Mouse (Mus musculus): ENCODE results near the gene Ankrd36. TPM values are rescaled to one million over a fixed set of nuclear protein-coding genes. Genes with fewer than 3 reads are reported as not detected.

Gene Ankrd36
- polyA plus RNA-seq, 1 experiment from 2014 or later, result 0.09 TPM

- H3K4me3 ChIP-seq, result no peak overlapping the region
- peaks cover 17% of the 10 kb centered on the region for H3K36me3 ChIP-seq
- peaks cover 14% of the 10 kb centered on the region for H3K4me1 ChIP-seq
- ATAC-seq (ENCODE audit: borderline replicate concordance, extremely low read depth, low FRiP score, low TSS enrichment), result no peak; the same call in 1 of the 2 replicates
- 96% methylated on average over 1 of the region's 1 CpGs for WGBS
- no peak overlapping the region for H3K4me2 ChIP-seq
- no peaks in the 10 kb centered on the region for H3K27me3 ChIP-seq
- H3K9ac ChIP-seq, result no peak overlapping the region
- no peaks in the 10 kb centered on the region for H3K9me3 ChIP-seq
- no peak overlapping the region for H3K27ac ChIP-seq
These were observed 132.3 kb downstream of the Ankrd36 start for GRCm38 (mm10) chr11:5701821-5702220.

- H3K9me3 ChIP-seq, result no peaks in the 10 kb centered on the region
- H3K9ac ChIP-seq, result no peak overlapping the region
- H3K4me1 ChIP-seq, result peaks cover 14% of the 10 kb centered on the region
- peaks cover 17% of the 10 kb centered on the region for H3K36me3 ChIP-seq
- no peak overlapping the region for H3K4me3 ChIP-seq
- no peak overlapping the region for H3K27ac ChIP-seq
- H3K27me3 ChIP-seq, result no peaks in the 10 kb centered on the region
- no peak for ATAC-seq (ENCODE audit: borderline replicate concordance, extremely low read depth, low FRiP score, low TSS enrichment)
- 66% methylated on average over 5 of the region's 5 CpGs for WGBS
- no peak overlapping the region for H3K4me2 ChIP-seq
These were observed 132.9 kb downstream of the Ankrd36 start for GRCm38 (mm10) chr11:5702271-5702956.

GRCm38 (mm10) chr11:5702957-5703332 is 133.5 kb downstream of the Ankrd36 start:
- Histone ChIP-seq H3K36me3 (peaks cover 17% of the 10 kb centered on the region), H3K4me2 (no peak overlapping the region), H3K27ac (no peak overlapping the region), H3K27me3 (no peaks in the 10 kb centered on the region), H3K9ac (no peak overlapping the region), H3K4me3 (no peak overlapping the region), H3K4me1 (peaks cover 14% of the 10 kb centered on the region), H3K9me3 (no peaks in the 10 kb centered on the region)
- no peak for ATAC-seq (ENCODE audit: borderline replicate concordance, extremely low read depth, low FRiP score, low TSS enrichment)
- WGBS, result 89% methylated on average over 6 of the region's 6 CpGs

DNA sequence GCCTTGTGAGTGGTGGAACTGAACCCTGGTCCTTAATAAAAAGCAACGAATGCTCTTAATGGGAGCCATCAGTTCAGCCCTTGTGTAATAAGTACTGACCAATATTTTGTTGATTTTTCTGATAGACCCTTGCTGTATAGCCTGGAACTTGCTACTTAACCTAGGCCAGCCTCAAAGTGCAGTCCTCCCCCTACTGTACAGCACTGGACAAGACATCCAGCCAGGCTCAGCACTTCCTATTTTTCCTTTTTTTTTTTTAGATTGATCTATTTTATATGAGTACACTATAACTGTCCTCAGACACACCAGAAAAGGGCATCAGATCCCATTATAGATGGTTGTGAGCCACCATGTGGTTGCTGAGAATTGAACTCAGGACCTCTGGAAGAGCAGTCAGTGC is 133.9 kb downstream of the Ankrd36 start:
- 80% methylated on average over 1 of the region's 1 CpGs for WGBS
- Histone ChIP-seq H3K27ac (no peak overlapping the region), H3K9ac (no peak overlapping the region), H3K9me3 (no peaks in the 10 kb centered on the region), H3K4me3 (no peak overlapping the region), H3K4me1 (peaks cover 14% of the 10 kb centered on the region), H3K27me3 (no peaks in the 10 kb centered on the region), H3K4me2 (no peak overlapping the region), H3K36me3 (peaks cover 17% of the 10 kb centered on the region)
- ATAC-seq (ENCODE audit: borderline replicate concordance, extremely low read depth, low FRiP score, low TSS enrichment), result no peak

DNA sequence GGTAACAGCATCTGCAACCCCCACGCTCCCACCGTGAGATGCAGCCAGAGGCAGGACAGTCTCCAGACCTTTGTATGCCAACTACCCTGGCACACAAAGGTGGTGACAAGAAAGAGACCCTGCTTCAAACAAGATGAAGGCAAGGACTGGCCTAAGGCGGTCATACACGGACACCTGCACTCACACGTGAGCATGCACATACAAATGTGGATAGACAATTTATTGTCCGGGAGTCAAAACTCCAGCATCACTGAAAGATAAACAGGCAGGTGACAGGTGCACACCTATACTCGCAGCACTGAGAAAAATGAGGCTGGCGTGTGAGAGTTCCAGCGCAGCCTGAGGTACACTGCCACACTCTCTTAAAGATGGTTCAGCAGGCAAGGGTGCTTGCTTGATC is 136.5 kb downstream of the Ankrd36 start:
- Histone ChIP-seq H3K9ac (0 out of 2 replicates have a peak overlapping the region, but pooled peaks have one; percentile 88), H3K27ac (no peak overlapping the region), H3K27me3 (no peaks in the 10 kb centered on the region), H3K36me3 (peaks cover 17% of the 10 kb centered on the region), H3K4me2 (peak overlapping the region; percentile 72), H3K9me3 (no peaks in the 10 kb centered on the region), H3K4me3 (peak overlapping the region; percentile 87; the same call in 1 of the 2 replicates), H3K4me1 (peaks cover 14% of the 10 kb centered on the region)
- no peak for ATAC-seq (ENCODE audit: borderline replicate concordance, extremely low read depth, low FRiP score, low TSS enrichment)
- WGBS, result 87% methylated on average over 9 of the region's 9 CpGs

GRCm38 (mm10) chr11:5706874-5707529 is 137.5 kb downstream of the Ankrd36 start:
- Histone ChIP-seq H3K4me3 (peak overlapping the region; percentile 87), H3K36me3 (peaks cover 17% of the 10 kb centered on the region), H3K4me2 (peak overlapping the region; percentile 72), H3K27ac (peak overlapping the region; percentile 68), H3K4me1 (peaks cover 14% of the 10 kb centered on the region), H3K9ac (peak overlapping the region; percentile 88), H3K9me3 (no peaks in the 10 kb centered on the region), H3K27me3 (no peaks in the 10 kb centered on the region)
- peak; percentile 75 for ATAC-seq (ENCODE audit: borderline replicate concordance, extremely low read depth, low FRiP score, low TSS enrichment)
- WGBS, result under 1% methylated on average over 43 of the region's 43 CpGs

DNA sequence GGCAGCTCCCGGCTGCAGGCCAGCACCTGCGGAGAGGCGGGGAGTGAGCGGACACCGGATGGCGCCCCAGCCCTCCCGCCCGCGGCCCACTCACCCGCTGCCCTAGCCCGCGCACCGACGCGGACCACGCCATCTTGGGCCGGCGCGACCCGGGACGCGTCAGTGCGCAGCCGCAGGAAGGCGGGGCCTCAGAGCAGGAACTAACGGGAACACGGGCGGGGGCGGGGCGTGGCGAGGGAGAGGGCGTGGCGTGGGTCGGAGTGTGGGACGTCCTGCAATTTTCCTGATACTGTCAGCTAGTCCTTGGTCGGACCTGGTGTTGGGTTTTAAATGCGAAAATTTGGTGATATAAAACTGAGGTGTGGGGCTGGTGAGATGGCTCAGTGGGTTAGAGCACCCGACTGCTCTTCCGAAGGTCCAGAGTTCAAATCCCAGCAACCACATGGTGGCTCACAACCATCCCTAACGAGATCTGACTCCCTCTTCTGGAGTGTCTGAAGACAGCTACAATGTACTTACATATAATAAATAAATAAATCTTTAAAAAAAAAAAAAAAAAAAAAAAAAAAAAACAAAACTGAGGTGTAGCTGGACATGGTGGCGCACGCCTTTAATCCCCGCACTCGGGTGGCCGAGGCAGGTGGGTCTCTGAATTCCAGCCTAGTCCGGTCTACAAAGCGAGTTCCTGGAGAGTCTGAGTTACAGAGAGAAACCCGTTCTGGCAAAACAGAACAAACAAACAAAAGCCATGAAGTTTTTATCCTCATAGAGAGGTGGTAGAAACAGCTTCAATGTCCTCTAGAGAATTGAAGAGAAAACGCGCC is 138.3 kb downstream of the Ankrd36 start:
- Histone ChIP-seq H3K9me3 (no peaks in the 10 kb centered on the region), H3K27me3 (no peaks in the 10 kb centered on the region)

GRCm38 (mm10) chr11:5715179-5715578 is 145.7 kb downstream of the Ankrd36 start:
- Histone ChIP-seq H3K27ac (no peak overlapping the region), H3K9me3 (no peaks in the 10 kb centered on the region), H3K27me3 (no peaks in the 10 kb centered on the region), H3K4me2 (no peak overlapping the region), H3K4me1 (no peaks in the 10 kb centered on the region), H3K4me3 (no peak overlapping the region), H3K36me3 (peaks cover 39% of the 10 kb centered on the region), H3K9ac (no peak overlapping the region)
- WGBS, result 82% methylated on average over 9 of the region's 9 CpGs
- no peak for ATAC-seq (ENCODE audit: borderline replicate concordance, extremely low read depth, low FRiP score, low TSS enrichment)

More for the DNA sequence above, 138.3 kb downstream of the Ankrd36 start:
- Histone ChIP-seq H3K36me3 (peaks cover 17% of the 10 kb centered on the region), H3K27ac (peak overlapping the region; percentile 68), H3K9ac (peak overlapping the region; percentile 88), H3K4me1 (peaks cover 14% of the 10 kb centered on the region), H3K4me3 (peak overlapping the region; percentile 87), H3K4me2 (peak overlapping the region; percentile 72)
- 15% methylated on average over 47 of the region's 50 CpGs for WGBS
- ATAC-seq (ENCODE audit: borderline replicate concordance, extremely low read depth, low FRiP score, low TSS enrichment), result peak; percentile 96

DNA sequence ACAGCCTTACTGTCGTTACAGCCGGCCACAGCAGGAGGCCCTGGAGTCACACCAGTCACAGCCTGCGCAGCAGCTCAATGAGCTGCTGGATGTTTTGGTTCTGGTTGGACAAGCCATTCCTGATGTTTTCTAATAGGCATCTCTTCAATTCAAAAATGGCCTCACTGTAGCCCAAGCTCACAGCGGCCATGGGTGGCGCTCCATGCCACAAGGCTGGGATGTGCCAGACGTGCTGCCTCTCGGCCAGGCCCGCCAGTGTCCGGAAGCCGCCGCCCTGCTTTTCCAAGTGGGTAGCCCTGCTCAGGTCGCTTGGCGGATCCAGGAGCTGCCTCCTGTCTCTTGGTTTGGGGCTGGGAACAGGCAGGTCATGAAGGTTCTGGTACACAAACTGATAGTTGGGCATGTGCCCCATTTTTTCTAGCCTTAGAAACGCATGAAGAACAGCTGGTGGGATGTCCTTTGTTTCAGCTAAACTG is 146.2 kb downstream of the Ankrd36 start, which contains the start of gene Mrps24:
Gene Mrps24, minus strand, starts transcription at position 51 of the 476 bp plus-strand sequence.
- H3K27ac ChIP-seq, result no peak within 1 kb of the TSS
- WGBS, result 80% methylated on average over 14 of the region's 14 CpGs
- no peaks in the 10 kb centered on the region for H3K9me3 ChIP-seq
- H3K36me3 ChIP-seq, result peaks cover 39% of the 10 kb centered on the region
- H3K9ac ChIP-seq, result no peak within 1 kb of the TSS
- H3K4me2 ChIP-seq, result no peak within 1 kb of the TSS
- H3K4me1 ChIP-seq, result no peaks in the 10 kb centered on the region
- no peaks in the 10 kb centered on the region for H3K27me3 ChIP-seq
- ATAC-seq (ENCODE audit: borderline replicate concordance, extremely low read depth, low FRiP score, low TSS enrichment), result no peak
- H3K4me3 ChIP-seq, result no peak within 1 kb of the TSS

DNA sequence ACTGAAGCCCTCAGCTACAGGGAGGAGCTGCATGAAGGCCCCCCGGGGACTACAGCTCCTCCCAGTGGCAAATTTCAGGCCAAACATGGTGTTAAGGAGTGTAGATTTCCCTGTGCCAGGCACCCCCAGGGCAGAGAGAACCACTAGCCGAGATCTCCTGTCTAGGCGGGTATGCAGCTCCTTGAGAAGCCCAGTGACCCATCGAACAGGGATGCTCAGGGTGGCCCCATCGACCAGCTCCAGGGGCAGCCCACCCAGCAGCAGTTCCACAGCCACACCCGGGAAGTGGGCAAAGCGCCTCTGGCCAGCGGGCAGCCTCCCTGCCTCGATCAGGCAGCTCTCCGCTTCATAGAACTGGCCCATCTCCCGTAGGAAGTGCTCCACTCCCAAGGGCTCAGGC is 146.8 kb downstream of the Ankrd36 start:
- H3K27me3 ChIP-seq, result no peaks in the 10 kb centered on the region
- H3K36me3 ChIP-seq, result peaks cover 39% of the 10 kb centered on the region
- no peak overlapping the region for H3K4me3 ChIP-seq
- no peaks in the 10 kb centered on the region for H3K9me3 ChIP-seq
- no peaks in the 10 kb centered on the region for H3K4me1 ChIP-seq
- no peak for ATAC-seq (ENCODE audit: borderline replicate concordance, extremely low read depth, low FRiP score, low TSS enrichment)
- no peak overlapping the region for H3K9ac ChIP-seq
- H3K27ac ChIP-seq, result no peak overlapping the region
- 81% methylated on average over 11 of the region's 11 CpGs for WGBS
- H3K4me2 ChIP-seq, result no peak overlapping the region

GRCm38 (mm10) chr11:5716938-5717705 is 147.6 kb downstream of the Ankrd36 start:
- Histone ChIP-seq H3K4me1 (no peaks in the 10 kb centered on the region), H3K36me3 (peaks cover 44% of the 10 kb centered on the region), H3K27ac (no peak overlapping the region), H3K4me3 (no peak overlapping the region), H3K4me2 (no peak overlapping the region), H3K27me3 (no peaks in the 10 kb centered on the region), H3K9ac (no peak overlapping the region), H3K9me3 (no peaks in the 10 kb centered on the region)
- 87% methylated on average over 34 of the region's 34 CpGs for WGBS
- no peak for ATAC-seq (ENCODE audit: borderline replicate concordance, extremely low read depth, low FRiP score, low TSS enrichment)
